In the genomic region with DNA sequence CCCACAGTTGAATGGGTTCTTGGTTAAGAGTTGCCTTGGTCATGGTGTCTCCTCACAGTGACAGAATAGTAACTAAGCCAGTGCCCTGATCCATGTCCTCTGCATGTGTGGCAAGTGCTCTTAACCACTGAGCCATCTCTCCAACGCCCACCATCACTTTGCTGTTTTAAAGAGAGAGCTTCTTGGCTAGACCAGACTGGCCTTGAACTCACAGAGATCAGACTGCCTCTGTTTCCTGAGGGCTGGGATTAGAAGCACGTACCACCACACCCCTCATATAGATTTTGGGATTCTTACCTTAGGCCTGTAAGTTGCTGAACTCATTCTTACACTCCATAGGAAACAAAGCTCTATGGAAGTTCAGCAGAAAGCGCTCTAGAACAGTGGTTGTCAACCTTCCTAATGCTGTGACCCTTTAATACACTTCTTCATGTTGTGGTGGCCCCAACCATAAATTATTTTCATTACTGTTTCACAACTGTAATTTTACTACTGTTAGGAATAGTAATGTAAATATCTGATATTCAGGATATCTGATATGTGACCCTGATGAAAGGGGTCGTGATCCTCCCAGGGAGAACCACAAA, we compare ENCODE assay signal across 7 mouse cellular contexts.
DNase-seq lines count a peak whose midpoint lies in the region; ATAC-seq and TF ChIP-seq lines count a peak whose summit lies in the region.

No protein-coding gene starts in this region.

- peaks cover 14% of the 10 kb centered on the region; the same call in 1 of the 2 replicates for H3K4me1 ChIP-seq in lung, embryonic 14.5 days (ENCODE audit: insufficient read depth)
- no peaks in the 10 kb centered on the region for H3K4me1 ChIP-seq in lung, adult 2 months (ENCODE audit: control insufficient read depth, insufficient read depth, low read length)
- peaks cover 14% of the 10 kb centered on the region for H3K4me1 ChIP-seq in forebrain, embryonic 15.5 days
- H3K4me1 ChIP-seq in limb, embryonic 13.5 days: peaks cover 46% of the 10 kb centered on the region
- peaks cover 21% of the 10 kb centered on the region; the same call in 1 of the 2 replicates for H3K4me1 ChIP-seq in stomach, embryonic 14.5 days (ENCODE audit: control insufficient read depth, insufficient read depth, low read length)

- no peak for ATAC-seq in lung, embryonic 14.5 days (ENCODE audit: insufficient read depth)
- ATAC-seq in forebrain, embryonic 15.5 days (replicated peaks): peak; percentile 32; the same call in 1 of the 2 replicates
- no peak for ATAC-seq in limb, embryonic 13.5 days (ENCODE audit: low FRiP score, low read depth)
- no peak for ATAC-seq in stomach, embryonic 14.5 days (ENCODE audit: insufficient number of reproducible peaks, insufficient read depth, low FRiP score, low read depth)

- no peak for TF ChIP-seq CTCF in lung, embryonic 14.5 days (IDR thresholded peaks at IDR 0.05; ENCODE audit: low read depth)
- no peak for TF ChIP-seq CTCF in lung, adult 2 months (IDR thresholded peaks at IDR 0.05; ENCODE audit: insufficient read depth, low read length)

- H3K4me3 ChIP-seq in lung, embryonic 14.5 days (ENCODE audit: low read depth, low read length): no peak overlapping the region; the same call in 1 of the 2 replicates
- no peak overlapping the region for H3K4me3 ChIP-seq in lung, adult 2 months (replicated peaks; ENCODE audit: extremely low read depth, low read depth, low read length)
- H3K4me3 ChIP-seq in forebrain, embryonic 15.5 days: peak overlapping the region; percentile 35
- H3K4me3 ChIP-seq in limb, embryonic 13.5 days: peak overlapping the region; percentile 22; the same call in 1 of the 2 replicates
- H3K4me3 ChIP-seq in stomach, embryonic 14.5 days (ENCODE audit: low read depth, low read length): no peak overlapping the region

- WGBS in lung, embryonic 14.5 days: 65% methylated on average over 4 of the region's 4 CpGs
- 77% methylated on average over 4 of the region's 4 CpGs for WGBS in lung, adult 2 months
- 64% methylated on average over 4 of the region's 4 CpGs for WGBS in forebrain, embryonic 15.5 days
- 66% methylated on average over 4 of the region's 4 CpGs for WGBS in limb, embryonic 13.5 days
- 65% methylated on average over 4 of the region's 4 CpGs for WGBS in stomach, embryonic 14.5 days

- H3K27ac ChIP-seq in lung, embryonic 14.5 days (ENCODE audit: low read depth): no peak overlapping the region
- H3K27ac ChIP-seq in forebrain, embryonic 15.5 days (replicated peaks): no peak overlapping the region
- H3K27ac ChIP-seq in limb, embryonic 13.5 days: no peak overlapping the region
- no peak overlapping the region for H3K27ac ChIP-seq in stomach, embryonic 14.5 days (ENCODE audit: low read length)

- H3K9ac ChIP-seq in lung, embryonic 14.5 days: no peak overlapping the region
- peak overlapping the region; percentile 36; the same call in 1 of the 2 replicates for H3K9ac ChIP-seq in forebrain, embryonic 15.5 days (replicated peaks)
- no peak overlapping the region for H3K9ac ChIP-seq in limb, embryonic 13.5 days
- no peak overlapping the region for H3K9ac ChIP-seq in stomach, embryonic 14.5 days (replicated peaks; ENCODE audit: low read depth, low read length)

- no peaks in the 10 kb centered on the region for H3K9me3 ChIP-seq in lung, embryonic 14.5 days (ENCODE audit: low read depth, low read length)
- no peaks in the 10 kb centered on the region for H3K9me3 ChIP-seq in forebrain, embryonic 15.5 days
- no peaks in the 10 kb centered on the region for H3K9me3 ChIP-seq in limb, embryonic 13.5 days
- H3K9me3 ChIP-seq in stomach, embryonic 14.5 days (ENCODE audit: control insufficient read depth, low read depth, low read length): no peaks in the 10 kb centered on the region

- DNase-seq in lung, embryonic 14.5 days: no peak
- DNase-seq in lung, adult 2 months: no peak
- DNase-seq in adipocyte (ENCODE audit: low spot score): no peak
- DNase-seq in thymus, postnatal 14 days: no peak

- H3K27me3 ChIP-seq in lung, embryonic 14.5 days (ENCODE audit: insufficient read depth, low read length): no peaks in the 10 kb centered on the region
- H3K27me3 ChIP-seq in forebrain, embryonic 15.5 days: no peaks in the 10 kb centered on the region
- no peaks in the 10 kb centered on the region for H3K27me3 ChIP-seq in limb, embryonic 13.5 days
- no peaks in the 10 kb centered on the region for H3K27me3 ChIP-seq in stomach, embryonic 14.5 days (ENCODE audit: control insufficient read depth, insufficient read depth, low read length)

- H3K36me3 ChIP-seq in lung, embryonic 14.5 days (ENCODE audit: insufficient read depth): no peaks in the 10 kb centered on the region
- H3K36me3 ChIP-seq in forebrain, embryonic 15.5 days: no peaks in the 10 kb centered on the region
- H3K36me3 ChIP-seq in limb, embryonic 13.5 days: no peaks in the 10 kb centered on the region
- H3K36me3 ChIP-seq in stomach, embryonic 14.5 days (ENCODE audit: control insufficient read depth, insufficient read depth, low read length): no peaks in the 10 kb centered on the region

- H3K4me2 ChIP-seq in lung, embryonic 14.5 days: peak overlapping the region; percentile 59
- peak overlapping the region; percentile 54 for H3K4me2 ChIP-seq in forebrain, embryonic 15.5 days (replicated peaks)
- peak overlapping the region; percentile 58 for H3K4me2 ChIP-seq in limb, embryonic 13.5 days (replicated peaks)
- H3K4me2 ChIP-seq in stomach, embryonic 14.5 days (replicated peaks; ENCODE audit: low read depth, low read length): peak overlapping the region; percentile 36

- no peak for TF ChIP-seq POLR2A in lung, adult 2 months (IDR thresholded peaks at IDR 0.05; ENCODE audit: borderline replicate concordance, extremely low read depth, low read depth, low read length)

Comparison
In these comparisons a context has a peak if more than half of its experiments do, and no peak if none do; other contexts are left out.
1. H3K4me3 ChIP-seq: peak in forebrain, embryonic 15.5 days (single experiment) and limb, embryonic 13.5 days (single experiment); none in lung, embryonic 14.5 days (single experiment), lung, adult 2 months (single experiment) and stomach, embryonic 14.5 days (single experiment).
2. Peak in every context shown above with its lines, with median percentiles within 50 percentile points of each other: H3K4me2 ChIP-seq.